Mouse (Mus musculus) MEL (cell line): ENCODE results near the gene Gtf2i. TPM values are rescaled to one million over a fixed set of nuclear protein-coding genes. Genes with fewer than 3 reads are reported as not detected.

Source experiments
- DNase-seq: peaks from one replicate; pipeline ENCODE4 v3.0.0; 2011; ENCODE audit warnings: low read depth, low spot score
- H3K27ac ChIP-seq: 2 replicates; pipeline ENCODE4 v1.5.1; 2012; ENCODE audit warnings: low read depth, mild to moderate bottlenecking, control low read depth, low read length, moderate library complexity; ENCODE audit not compliant: control insufficient read depth
- H3K27me3 ChIP-seq, 2 experiments: fragments of 150-350 bp in 1 of 2; sonication (generic) in 1 of 2; 2 replicates each; pipeline ENCODE4 v1.6.1; 2012; ENCODE audit warnings: low read length in 2 of 2, mild to moderate bottlenecking in 2 of 2, improper control_type of control experiment in 1 of 2, moderate library complexity in 1 of 2; ENCODE audit not compliant: insufficient read depth in 2 of 2, control insufficient read depth in 1 of 2
- H3K36me3 ChIP-seq, 2 experiments: 2 replicates each; pipeline ENCODE4 v1.6.1; 2012 to 2014; ENCODE audit warnings: low read length in 2 of 2, improper control_type of control experiment in 1 of 2, inconsistent platforms in 1 of 2, mild to moderate bottlenecking in 1 of 2; ENCODE audit not compliant: insufficient read depth in 2 of 2, control insufficient read depth in 1 of 2
- H3K4me1 ChIP-seq, 2 experiments: fragments of 150-350 bp in 1 of 2; sonication (generic) in 1 of 2; 2 replicates each; pipeline ENCODE4 v1.6.1; 2012; ENCODE audit warnings: low read length in 2 of 2, improper control_type of control experiment in 1 of 2, mild to moderate bottlenecking in 1 of 2; ENCODE audit not compliant: insufficient read depth in 2 of 2, control insufficient read depth in 1 of 2
- H3K4me3 ChIP-seq, 2 experiments: fragments of 150-350 bp in 1 of 2; sonication (generic) in 1 of 2; 2 replicates each; pipeline ENCODE4 v1.5.1; 2012; ENCODE audit warnings: low read depth in 2 of 2, low read length in 2 of 2, mild to moderate bottlenecking in 2 of 2, moderate library complexity in 2 of 2, control low read depth in 1 of 2, improper control_type of control experiment in 1 of 2; ENCODE audit not compliant: control insufficient read depth in 1 of 2, insufficient read depth in 1 of 2
- H3K79me2 ChIP-seq: 2 replicates; pipeline ENCODE4 v1.6.1; 2012; ENCODE audit warnings: mild to moderate bottlenecking, low read length, moderate library complexity; ENCODE audit not compliant: control insufficient read depth, poor library complexity, insufficient read depth
- H3K9ac ChIP-seq: 2 replicates; pipeline ENCODE4 v1.6.1; 2012; ENCODE audit warnings: low read depth, mild to moderate bottlenecking, control low read depth, low read length, moderate library complexity; ENCODE audit not compliant: control insufficient read depth, poor library complexity, severe bottlenecking
- H3K9me3 ChIP-seq: fragments of 150-350 bp; sonication (generic); replicated peaks from 2 replicates; pipeline ENCODE4 v1.6.1; 2012; ENCODE audit warnings: mild to moderate bottlenecking, low read length, improper control_type of control experiment, moderate library complexity; ENCODE audit not compliant: insufficient read depth
- E2F4 ChIP-seq: IDR thresholded peaks from 2 replicates; pipeline ENCODE4 v1.6.1; 2011; ENCODE audit warnings: low read depth, low read length, improper control_type of control experiment, borderline replicate concordance
- HCFC1 ChIP-seq: IDR thresholded peaks from 2 replicates; pipeline ENCODE4 v1.6.1; 2012; ENCODE audit warnings: low read depth, mild to moderate bottlenecking, inconsistent platforms, low read length, improper control_type of control experiment, moderate library complexity
- JUND ChIP-seq: IDR thresholded peaks from 2 replicates; pipeline ENCODE4 v1.6.1; 2011; ENCODE audit warnings: low read depth, mild to moderate bottlenecking, improper control_type of control experiment, low read length
- MAFK ChIP-seq: IDR thresholded peaks from 2 replicates; pipeline ENCODE4 v1.6.1; 2011; ENCODE audit warnings: low read depth, mild to moderate bottlenecking, low read length, improper control_type of control experiment, borderline replicate concordance
- MYB ChIP-seq: IDR thresholded peaks from 2 replicates; pipeline ENCODE4 v1.6.1; 2011; ENCODE audit warnings: mild to moderate bottlenecking, low read depth, low read length, improper control_type of control experiment
- MYC ChIP-seq: IDR thresholded peaks from 2 replicates; pipeline ENCODE4 v1.6.1; 2011; ENCODE audit warnings: low read depth, mild to moderate bottlenecking, low read length, improper control_type of control experiment, moderate library complexity
- POLR2AphosphoS5 ChIP-seq: IDR thresholded peaks from 2 replicates; pipeline ENCODE4 v1.6.1; 2012; ENCODE audit warnings: low read depth, borderline replicate concordance, mild to moderate bottlenecking, inconsistent platforms, low read length, moderate library complexity, mixed read lengths
- RAD21 ChIP-seq: IDR thresholded peaks from 2 replicates; pipeline ENCODE4 v1.6.1; 2011; ENCODE audit warnings: mild to moderate bottlenecking, low read depth, low read length, improper control_type of control experiment
- SIN3A ChIP-seq: IDR thresholded peaks from 2 replicates; pipeline ENCODE4 v1.6.1; 2012; ENCODE audit warnings: low read length, improper control_type of control experiment, inconsistent platforms
- SMC3 ChIP-seq: IDR thresholded peaks from 2 replicates; pipeline ENCODE4 v1.6.1; 2011; ENCODE audit warnings: low read depth, low read length, improper control_type of control experiment
- ZNF384 ChIP-seq: IDR thresholded peaks from 2 replicates; pipeline ENCODE4 v1.6.1; 2012; ENCODE audit warnings: low read depth, mild to moderate bottlenecking, inconsistent platforms, low read length, improper control_type of control experiment
- polyA plus RNA-seq, 2 experiments: library from polyadenylated mRNA; stranded (reverse) in 1 of 2; unstranded in 1 of 2; fragments of >175 nt in 1 of 2; fragments of >200 nt in 1 of 2; gene quantifications; 2 replicates each; pipeline versions ENCODE4 v1.2.1 to v1.2.4; 2012; ENCODE audit warnings: low replicate concordance in 2 of 2, low read depth in 1 of 2; ENCODE audit not compliant: insufficient read length in 2 of 2, insufficient read depth in 1 of 2, missing spikeins in 1 of 2
- total RNA-seq: library from RNA; depleted of rRNA; stranded (reverse); fragments of 300-350 nt; gene quantifications from 2 replicates; pipeline ENCODE4 v1.2.3, GENCODE M21; 2012

The Gtf2i gene
- total and polyA plus RNA-seq, 3 experiments = 46.7 to 151 (median 128) TPM

DNA sequence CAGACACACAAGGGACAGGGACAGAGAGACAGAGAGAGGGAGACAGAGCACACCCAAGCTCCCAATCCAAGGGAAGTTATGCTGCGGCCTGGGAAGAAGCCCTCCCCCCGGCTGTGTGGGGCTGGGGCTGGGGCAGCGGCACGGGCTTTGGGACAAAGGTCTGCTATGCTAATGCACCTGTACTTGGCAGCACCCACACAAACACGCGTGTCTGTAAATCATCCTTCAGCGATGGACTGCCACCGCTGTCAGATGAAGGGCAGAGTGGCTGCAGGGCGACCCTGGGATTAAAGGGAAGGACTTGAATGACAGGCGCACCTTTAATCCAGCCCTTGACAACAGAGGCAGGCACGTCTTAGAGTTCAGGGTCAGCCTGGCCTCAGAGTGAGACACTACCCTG is 43.1 kb downstream of the Gtf2i start:
- Histone ChIP-seq H3K9me3 (no peaks in the 10 kb centered on the region), H3K9ac (no peak overlapping the region), H3K4me3 (no peak overlapping the region), H3K27ac (no peak overlapping the region), H3K79me2 (no peaks in the 10 kb centered on the region), H3K36me3 (peaks cover 6 to 15% of the 10 kb centered on the region in 2 experiments), H3K4me1 (0 out of 4 replicates have a peak, but pooled peaks cover 0 to 3% of the 10 kb centered on the region in 2 experiments), H3K27me3 (no peaks in the 10 kb centered on the region)
- DNase-seq = no peak
- no peak for TF ChIP-seq HCFC1
- TF ChIP-seq MYC = no peak
- no peak for TF ChIP-seq JUND
- no peak for TF ChIP-seq POLR2AphosphoS5
- no peak for TF ChIP-seq E2F4
- TF ChIP-seq MYB = no peak

DNA sequence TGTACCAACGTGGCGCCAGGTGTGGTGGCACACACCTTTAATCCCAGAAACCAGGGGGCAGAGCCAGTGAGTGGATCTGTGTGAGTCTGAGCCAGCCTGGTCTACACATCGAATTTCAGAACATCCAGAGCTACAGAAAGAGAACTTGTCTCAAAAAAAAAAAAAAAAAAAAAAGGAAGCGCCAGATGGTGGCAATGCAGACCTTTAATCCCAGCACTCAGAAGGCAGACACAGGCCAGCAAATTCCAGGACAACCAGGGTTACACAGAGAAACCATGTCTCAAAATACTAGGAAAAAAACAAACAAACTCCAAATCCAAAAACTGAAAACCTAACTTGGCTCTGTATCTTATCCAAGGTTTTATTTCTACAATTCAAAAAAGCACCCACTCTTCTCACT is 44.0 kb downstream of the Gtf2i start:
- Histone ChIP-seq H3K4me3 (no peak overlapping the region), H3K36me3 (peaks cover under 1 to 13% of the 10 kb centered on the region in 2 experiments), H3K27ac (no peak overlapping the region), H3K9ac (no peak overlapping the region), H3K9me3 (no peaks in the 10 kb centered on the region), H3K4me1 (no peaks in the 10 kb centered on the region), H3K27me3 (no peaks in the 10 kb centered on the region), H3K79me2 (no peaks in the 10 kb centered on the region)
- no peak for DNase-seq
- TF ChIP-seq ZNF384 (peak; percentile 62), RAD21 (no peak)

DNA sequence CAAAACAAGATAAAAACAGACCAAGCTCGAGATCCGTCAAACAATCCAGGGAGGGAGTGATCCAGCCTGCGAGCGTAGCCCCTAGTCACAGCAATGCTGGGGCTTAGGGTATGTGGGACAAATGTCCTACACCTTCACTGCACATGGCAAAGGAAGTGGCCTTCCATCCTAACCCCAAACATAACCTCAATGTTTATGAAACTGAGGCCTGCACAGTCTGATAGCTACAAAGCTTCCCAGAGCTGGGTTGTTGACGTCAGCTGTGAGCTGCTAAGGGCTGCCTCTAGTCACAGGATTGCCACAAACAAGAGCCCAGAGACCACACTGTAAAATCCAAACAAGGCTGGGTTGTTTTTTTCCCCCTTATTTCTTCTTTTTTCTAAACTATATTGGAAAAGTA is 44.8 kb downstream of the Gtf2i start:
- H3K9ac ChIP-seq = no peak overlapping the region
- no peak overlapping the region for H3K4me3 ChIP-seq
- no peak for DNase-seq
- peaks cover 0 to 15% of the 10 kb centered on the region in 2 experiments; a peak in 2 of 4 replicates for H3K36me3 ChIP-seq
- H3K27me3 ChIP-seq = no peaks in the 10 kb centered on the region
- no peaks in the 10 kb centered on the region for H3K4me1 ChIP-seq
- no peaks in the 10 kb centered on the region for H3K79me2 ChIP-seq
- TF ChIP-seq SIN3A = no peak
- no peak for TF ChIP-seq SMC3
- no peak for TF ChIP-seq MAFK
- H3K27ac ChIP-seq = no peak overlapping the region
- H3K9me3 ChIP-seq = no peaks in the 10 kb centered on the region
